Comparison of ENCODE assay signal across 8 mouse cellular contexts in the genomic region with DNA sequence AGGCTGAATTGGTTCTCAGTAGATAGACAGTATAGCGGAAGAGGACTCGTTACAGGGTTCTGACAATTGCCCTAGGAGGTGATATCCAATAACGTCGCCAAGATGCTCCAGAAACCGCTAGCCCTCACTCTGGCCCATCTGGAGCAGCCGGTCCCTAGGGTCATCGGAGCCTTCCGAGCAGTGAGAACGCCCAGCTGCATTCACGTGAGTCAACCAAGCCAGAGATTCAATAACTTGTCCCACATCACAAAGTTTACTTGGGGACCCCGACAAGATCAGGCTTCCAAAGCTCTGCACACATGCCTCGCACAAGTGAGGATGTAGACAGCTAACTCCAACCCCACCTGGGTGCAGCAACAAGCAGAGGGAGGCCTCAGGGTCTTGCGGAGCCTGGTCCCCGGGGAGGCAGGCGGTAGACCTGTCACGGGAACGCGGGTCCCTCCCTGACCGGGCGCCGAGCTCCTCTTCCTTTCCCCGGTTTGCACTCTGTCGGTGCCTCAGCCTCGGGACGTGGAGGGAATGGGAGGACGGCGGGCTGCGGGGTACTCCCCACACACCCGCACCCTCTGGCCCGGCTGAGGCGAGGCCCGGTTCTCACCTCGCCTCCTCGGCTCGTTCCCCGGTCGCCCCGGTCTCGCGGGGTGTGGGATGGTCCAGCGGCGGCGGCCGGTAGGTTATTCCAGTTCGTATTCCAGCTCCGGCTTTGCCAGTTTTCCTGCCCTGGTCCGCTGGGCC. TPM values are rescaled to one million over a fixed set of nuclear protein-coding genes. Genes with fewer than 3 reads are reported as not detected.
DNase-seq lines count a peak whose midpoint lies in the region; ATAC-seq and TF ChIP-seq lines count a peak whose summit lies in the region.

No protein-coding gene starts in this region.

- no peaks in the 10 kb centered on the region for H3K9me3 ChIP-seq in heart, embryonic 12.5 days (replicated peaks)
- H3K9me3 ChIP-seq in forebrain, embryonic 10.5 days = no peaks in the 10 kb centered on the region
- H3K9me3 ChIP-seq in limb, embryonic 14.5 days (ENCODE audit: control insufficient read depth, low read length) = no peaks in the 10 kb centered on the region

- TF ChIP-seq CTCF in olfactory bulb, adult 2 months (IDR thresholded peaks at IDR 0.05; ENCODE audit: insufficient read depth, low read depth, low read length) = no peak

- no peaks in the 10 kb centered on the region for H3K27me3 ChIP-seq in heart, embryonic 12.5 days (replicated peaks)
- H3K27me3 ChIP-seq in forebrain, embryonic 10.5 days (ENCODE audit: poor library complexity, severe bottlenecking) = no peaks in the 10 kb centered on the region
- H3K27me3 ChIP-seq in limb, embryonic 14.5 days (ENCODE audit: control insufficient read depth, insufficient read depth, low read length) = no peaks in the 10 kb centered on the region

- H3K4me1 ChIP-seq in heart, embryonic 12.5 days (replicated peaks) = peaks cover 17% of the 10 kb centered on the region
- peaks cover 19% of the 10 kb centered on the region for H3K4me1 ChIP-seq in forebrain, embryonic 10.5 days
- peaks cover 4% of the 10 kb centered on the region; the same call in 1 of the 2 replicates for H3K4me1 ChIP-seq in limb, embryonic 14.5 days (ENCODE audit: control insufficient read depth, insufficient read depth, low read length)
- H3K4me1 ChIP-seq in olfactory bulb, adult 2 months (ENCODE audit: control insufficient read depth, insufficient read depth, low read length) = no peaks in the 10 kb centered on the region; the same call in 1 of the 2 replicates

- peak overlapping the region; percentile 89 for H3K9ac ChIP-seq in heart, embryonic 12.5 days
- peak overlapping the region; percentile 86 for H3K9ac ChIP-seq in limb, embryonic 14.5 days (ENCODE audit: low read depth, low read length, severe bottlenecking)

- peak overlapping the region; percentile 88 for H3K4me3 ChIP-seq in heart, embryonic 12.5 days
- peak overlapping the region; percentile 84 for H3K4me3 ChIP-seq in forebrain, embryonic 10.5 days
- H3K4me3 ChIP-seq in limb, embryonic 14.5 days (replicated peaks; ENCODE audit: low read length) = peak overlapping the region; percentile 89
- peak overlapping the region; percentile 67 for H3K4me3 ChIP-seq in olfactory bulb, adult 2 months (ENCODE audit: insufficient read depth, low read depth, low read length)

- H3K36me3 ChIP-seq in heart, embryonic 12.5 days = peaks cover 7% of the 10 kb centered on the region; the same call in 1 of the 2 replicates
- peaks cover 23% of the 10 kb centered on the region for H3K36me3 ChIP-seq in forebrain, embryonic 10.5 days (replicated peaks)
- H3K36me3 ChIP-seq in limb, embryonic 14.5 days (ENCODE audit: control insufficient read depth, insufficient read depth, low read length) = peaks cover 12% of the 10 kb centered on the region

- peak overlapping the region; percentile 67 for H3K27ac ChIP-seq in heart, embryonic 12.5 days (ENCODE audit: poor library complexity, severe bottlenecking)
- peak overlapping the region; percentile 92 for H3K27ac ChIP-seq in forebrain, embryonic 10.5 days
- H3K27ac ChIP-seq in limb, embryonic 14.5 days (replicated peaks; ENCODE audit: low read depth, low read length) = peak overlapping the region; percentile 68
- H3K27ac ChIP-seq in olfactory bulb, adult 2 months (ENCODE audit: insufficient read depth, low read depth, low read length) = peak overlapping the region; percentile 50

- TF ChIP-seq POLR2A in limb, embryonic 14.5 days (IDR thresholded peaks at IDR 0.05; ENCODE audit: borderline replicate concordance, extremely low read depth, insufficient read depth, insufficient read length) = 0 out of 2 replicates have a peak, but pooled peaks have one; percentile 30
- peak; percentile 5; the same call in 1 of the 2 replicates for TF ChIP-seq POLR2A in olfactory bulb, adult 2 months (IDR thresholded peaks at IDR 0.05; ENCODE audit: insufficient read depth, low read depth, low read length)

- no peak for DNase-seq in heart, adult 18-20 months
- peak; percentile 14 for DNase-seq in ES-CJ7 (ENCODE audit: low read depth, low spot score)
- no peak for DNase-seq in forebrain, embryonic 10.5 days (ENCODE audit: extremely low spot score, low spot score)
- no peak for DNase-seq in limb, embryonic 14.5 days (ENCODE audit: low spot score)
- DNase-seq in cerebellum, adult 9-10 months = no peak
- no peak for DNase-seq in spleen, postnatal 4 days (ENCODE audit: low spot score in 2 of 2)

- ATAC-seq in heart, embryonic 12.5 days (ENCODE audit: insufficient number of reproducible peaks, low FRiP score) = peak; percentile 83
- no peak; the same call in 1 of the 2 replicates for ATAC-seq in limb, embryonic 14.5 days (ENCODE audit: low FRiP score, low read depth)

- under 1% methylated on average over 47 of the region's 47 CpGs for WGBS in heart, embryonic 12.5 days
- WGBS in forebrain, embryonic 10.5 days = 1% methylated on average over 47 of the region's 47 CpGs
- under 1% methylated on average over 46 of the region's 47 CpGs for WGBS in limb, embryonic 14.5 days
- 1% methylated on average over 47 of the region's 47 CpGs for WGBS in olfactory bulb, adult 2 months

- peak overlapping the region; percentile 81 for H3K4me2 ChIP-seq in heart, embryonic 12.5 days
- peak overlapping the region; percentile 69 for H3K4me2 ChIP-seq in limb, embryonic 14.5 days (replicated peaks; ENCODE audit: low read depth, low read length, severe bottlenecking)

RNA-seq across cellular contexts. Expression of gene Itgb1bp1, which starts 0.4 kb away (rescaled TPM):
- polyA plus RNA-seq in heart, embryonic 12.5 days (2016; fragmentation: Nextera tagmentation; extraction: Ambion mirVana) = 31.4 and 31.9 TPM in 2 replicates
- total RNA-seq in heart, adult 18-20 months (2021) = 10 to 100 TPM; 43.3 to 44.6 TPM
- polyA plus RNA-seq in forebrain, embryonic 10.5 days (2016; fragmentation: Nextera tagmentation; extraction: Ambion mirVana) = 38.7 and 44.2 TPM in 2 replicates
- 22.3 and 27.4 TPM in 2 replicates for polyA plus RNA-seq in limb, embryonic 14.5 days (2012; rRNA removed)
- polyA plus RNA-seq in limb, embryonic 14.5 days (2014; fragmentation: Nextera tagmentation; extraction: Ambion mirVana) = 52.1 and 62.6 TPM in 2 replicates
- not detected in 2 replicates for polyA plus RNA-seq in olfactory bulb, adult 2 months (2012; ENCODE audit: insufficient read depth, insufficient read length, low replicate concordance, missing spikeins)

RNA-seq across cellular contexts. Expression of gene Cpsf3, which starts 0.5 kb away (rescaled TPM):
- polyA plus RNA-seq in heart, embryonic 12.5 days (2016; fragmentation: Nextera tagmentation; extraction: Ambion mirVana) = 74.3 and 76.3 TPM in 2 replicates
- total RNA-seq in heart, adult 18-20 months (2021) = 10 to 100 TPM; 34.6 to 38.5 TPM
- 139 and 149 TPM in 2 replicates for polyA plus RNA-seq in forebrain, embryonic 10.5 days (2016; fragmentation: Nextera tagmentation; extraction: Ambion mirVana)
- 66.2 and 70.0 TPM in 2 replicates for polyA plus RNA-seq in limb, embryonic 14.5 days (2012; rRNA removed)
- polyA plus RNA-seq in limb, embryonic 14.5 days (2014; fragmentation: Nextera tagmentation; extraction: Ambion mirVana) = 98.7 and 100 TPM in 2 replicates
- not detected in 2 replicates for polyA plus RNA-seq in olfactory bulb, adult 2 months (2012; ENCODE audit: insufficient read depth, insufficient read length, low replicate concordance, missing spikeins)

RNA-seq across cellular contexts. Expression of gene Iah1, which starts 30.5 kb away (rescaled TPM):
- 37.3 and 39.0 TPM in 2 replicates for polyA plus RNA-seq in heart, embryonic 12.5 days (2016; fragmentation: Nextera tagmentation; extraction: Ambion mirVana)
- 10 to 100 TPM; 12.0 to 16.0 TPM for total RNA-seq in heart, adult 18-20 months (2021)
- polyA plus RNA-seq in forebrain, embryonic 10.5 days (2016; fragmentation: Nextera tagmentation; extraction: Ambion mirVana) = 44.5 and 48.9 TPM in 2 replicates
- 52.9 and 55.4 TPM in 2 replicates for polyA plus RNA-seq in limb, embryonic 14.5 days (2012; rRNA removed)
- polyA plus RNA-seq in limb, embryonic 14.5 days (2014; fragmentation: Nextera tagmentation; extraction: Ambion mirVana) = 45.6 and 51.1 TPM in 2 replicates
- not detected in 2 replicates for polyA plus RNA-seq in olfactory bulb, adult 2 months (2012; ENCODE audit: insufficient read depth, insufficient read length, low replicate concordance, missing spikeins)
